Mouse (Mus musculus) midbrain, embryonic 10.5 days (tissue): ENCODE measurements at regions not wholly inside any gene's neighbourhood (a gene's known extent, or its start where the extent isn't known, plus 50 kb on each side); places are given as distances from the start of the nearest gene placed in this dataset.

Source experiments
- DNase-seq: peaks from one replicate; pipeline ENCODE4 v3.0.0-alpha.2; 2017; ENCODE audit warnings: low spot score
- H3K27ac ChIP-seq: fragments of 300-500 bp; sonication (generic); replicated peaks from 2 replicates; pipeline ENCODE4 v1.5.1; 2016; ENCODE audit warnings: mild to moderate bottlenecking
- H3K27me3 ChIP-seq: fragments of 300-500 bp; sonication (generic); 2 replicates; pipeline ENCODE4 v1.6.1; 2016; ENCODE audit warnings: low read depth, mild to moderate bottlenecking; ENCODE audit not compliant: poor library complexity, severe bottlenecking
- H3K36me3 ChIP-seq: fragments of 300-500 bp; sonication (generic); 2 replicates; pipeline ENCODE4 v1.6.1; 2016; ENCODE audit warnings: mild to moderate bottlenecking, moderate library complexity
- H3K4me1 ChIP-seq: fragments of 300-500 bp; sonication (generic); 2 replicates; pipeline ENCODE4 v1.6.1; 2016
- H3K4me3 ChIP-seq: fragments of 300-500 bp; sonication (generic); 2 replicates; pipeline ENCODE4 v1.5.1; 2016; ENCODE audit warnings: mild to moderate bottlenecking, moderate library complexity
- H3K9me3 ChIP-seq: fragments of 300-500 bp; sonication (generic); replicated peaks from 2 replicates; pipeline ENCODE4 v1.6.1; 2016; ENCODE audit warnings: mild to moderate bottlenecking
- WGBS: fragments of 180-500 bp; shearing (Covaris S2); methylation state at CpG from one replicate; pipeline ENCODE4 v1.1.7; 2016; 5-methylcytosine and 5-hydroxymethylcytosine counted together

DNA sequence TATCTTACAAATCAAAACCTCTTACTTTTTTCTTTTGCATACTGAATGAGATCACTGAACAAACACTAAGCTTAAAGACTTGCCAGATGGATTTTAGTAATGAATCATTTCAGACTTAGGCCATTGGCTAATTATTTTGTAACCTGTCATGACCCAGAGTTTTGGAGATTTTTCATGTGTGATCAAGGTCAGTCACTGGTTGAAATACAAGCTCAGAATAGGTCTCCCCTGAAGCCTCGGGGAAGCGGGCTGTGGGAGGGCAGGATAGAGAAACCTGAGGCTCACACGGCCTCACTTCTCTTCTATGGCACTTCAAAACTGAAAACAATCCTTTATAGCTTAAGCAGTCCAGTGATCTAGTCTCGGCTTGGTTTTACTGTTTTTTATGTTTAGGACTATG, 197.6 kb upstream of the Ednra start:
- no peaks in the 10 kb centered on the region for H3K36me3 ChIP-seq
- H3K9me3 ChIP-seq = 0 out of 2 replicates have a peak, but pooled peaks cover 2% of the 10 kb centered on the region
- no peaks in the 10 kb centered on the region for H3K27me3 ChIP-seq
- WGBS = 80% methylated on average over 4 of the region's 4 CpGs
- H3K27ac ChIP-seq = no peak overlapping the region
- no peak for DNase-seq
- no peak overlapping the region for H3K4me3 ChIP-seq
- H3K4me1 ChIP-seq = no peaks in the 10 kb centered on the region

GRCm38 (mm10) chr8:77947702-77948101, 223.4 kb upstream of the Ednra start:
- Histone ChIP-seq H3K27ac (no peak overlapping the region), H3K27me3 (no peaks in the 10 kb centered on the region), H3K36me3 (no peaks in the 10 kb centered on the region), H3K4me1 (no peaks in the 10 kb centered on the region), H3K9me3 (no peaks in the 10 kb centered on the region), H3K4me3 (no peak overlapping the region)
- no peak for DNase-seq
- WGBS = 87% methylated on average over 3 of the region's 3 CpGs

GRCm38 (mm10) chr8:77949640-77950039, 225.4 kb upstream of the Ednra start:
- no peaks in the 10 kb centered on the region for H3K4me1 ChIP-seq
- DNase-seq = no peak
- 94% methylated on average over 5 of the region's 5 CpGs for WGBS
- no peak overlapping the region for H3K4me3 ChIP-seq
- no peak overlapping the region for H3K27ac ChIP-seq
- H3K9me3 ChIP-seq = no peaks in the 10 kb centered on the region
- no peaks in the 10 kb centered on the region for H3K36me3 ChIP-seq
- no peaks in the 10 kb centered on the region for H3K27me3 ChIP-seq

- 80% methylated on average over 4 of the region's 4 CpGs for WGBS
- H3K27ac ChIP-seq = no peak overlapping the region
- no peaks in the 10 kb centered on the region for H3K9me3 ChIP-seq
- no peak overlapping the region for H3K4me3 ChIP-seq
- no peaks in the 10 kb centered on the region for H3K27me3 ChIP-seq
- DNase-seq = no peak
- H3K4me1 ChIP-seq = peaks cover 7% of the 10 kb centered on the region
- H3K36me3 ChIP-seq = no peaks in the 10 kb centered on the region
These were observed 234.6 kb upstream of the Ednra start for GRCm38 (mm10) chr8:77958814-77959372.

DNA sequence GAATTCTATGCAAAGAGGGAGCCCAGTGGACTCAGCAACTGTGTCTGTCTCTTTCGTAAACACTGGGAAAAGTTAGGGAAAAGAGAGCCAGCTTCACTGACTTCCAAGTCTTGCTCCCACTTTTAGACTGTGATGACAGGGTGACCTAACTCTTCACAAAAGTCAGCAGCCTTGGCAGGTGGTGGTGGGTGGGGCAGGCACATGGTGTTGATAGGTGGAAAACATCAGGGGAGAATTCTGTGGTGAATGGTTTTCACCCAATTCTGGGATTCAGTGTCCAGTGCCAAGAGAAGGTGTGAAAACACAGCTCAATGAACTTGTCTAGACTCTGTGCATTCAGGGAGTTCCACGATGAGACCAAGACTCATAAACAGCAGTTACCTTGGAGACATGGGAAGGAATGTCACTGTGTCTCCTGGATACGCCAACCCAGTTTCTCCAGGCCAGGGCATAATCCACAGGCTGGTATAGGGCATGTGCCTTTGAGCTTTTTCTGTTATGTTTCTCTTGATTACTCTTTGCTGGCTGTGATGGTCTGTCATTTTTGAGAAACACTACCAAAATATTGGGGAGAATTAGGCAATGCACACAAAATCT, 238.9 kb upstream of the Ednra start:
- no peak for DNase-seq
- peaks cover 7% of the 10 kb centered on the region for H3K4me1 ChIP-seq
- H3K9me3 ChIP-seq = no peaks in the 10 kb centered on the region
- WGBS = 57% methylated on average over 3 of the region's 3 CpGs
- H3K27ac ChIP-seq = no peak overlapping the region
- no peak overlapping the region for H3K4me3 ChIP-seq
- H3K36me3 ChIP-seq = no peaks in the 10 kb centered on the region
- no peaks in the 10 kb centered on the region for H3K27me3 ChIP-seq

DNA sequence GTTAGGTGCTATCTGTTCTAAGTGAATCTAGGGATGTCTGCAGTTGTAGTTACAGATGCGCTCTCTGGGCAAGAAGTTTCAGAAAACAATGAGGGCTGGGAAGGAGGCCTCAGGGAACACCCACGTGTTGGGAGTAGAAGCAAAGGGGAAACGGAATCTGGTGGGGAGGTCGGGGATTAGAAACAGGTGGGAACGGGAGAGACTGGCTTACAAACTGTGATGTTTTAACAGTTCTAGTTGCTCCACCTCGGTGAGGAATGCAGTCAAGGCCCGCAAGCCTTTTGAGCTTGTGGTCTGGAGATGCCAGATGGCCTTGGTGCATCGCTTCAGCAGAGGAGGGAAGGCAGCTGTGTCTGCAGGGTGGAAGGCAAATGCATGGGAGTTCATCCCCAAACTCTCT, 242.7 kb upstream of the Ttc29 start:
- H3K27ac ChIP-seq = no peak overlapping the region
- H3K9me3 ChIP-seq = no peaks in the 10 kb centered on the region
- no peaks in the 10 kb centered on the region for H3K4me1 ChIP-seq
- no peak overlapping the region for H3K4me3 ChIP-seq
- no peaks in the 10 kb centered on the region for H3K36me3 ChIP-seq
- WGBS = 63% methylated on average over 8 of the region's 8 CpGs
- no peaks in the 10 kb centered on the region for H3K27me3 ChIP-seq
- DNase-seq = no peak

DNA sequence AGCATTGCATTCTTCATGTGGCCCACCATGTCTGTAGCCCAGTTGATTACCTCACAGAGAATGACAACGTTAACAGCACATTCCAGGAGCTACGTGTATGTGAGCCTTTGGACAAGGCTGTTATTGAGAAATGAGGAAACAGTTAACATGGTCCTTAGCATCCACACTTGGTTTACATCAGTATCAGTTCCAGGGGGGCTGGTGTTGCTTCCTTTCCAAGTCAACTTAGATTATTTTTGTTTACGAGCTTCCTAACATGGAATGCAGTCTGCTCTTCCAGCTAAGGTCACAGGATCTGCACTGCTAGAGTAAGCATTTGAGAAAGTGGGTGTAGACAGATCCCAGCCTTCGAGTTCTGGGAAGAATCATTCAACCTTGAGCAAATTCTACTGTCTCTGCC, 239.4 kb upstream of the Ttc29 start:
- H3K27me3 ChIP-seq = no peaks in the 10 kb centered on the region
- no peaks in the 10 kb centered on the region for H3K36me3 ChIP-seq
- no peak for DNase-seq
- H3K9me3 ChIP-seq = no peaks in the 10 kb centered on the region
- 77% methylated on average over 4 of the region's 4 CpGs for WGBS
- no peak overlapping the region for H3K27ac ChIP-seq
- no peak overlapping the region for H3K4me3 ChIP-seq
- no peaks in the 10 kb centered on the region for H3K4me1 ChIP-seq

- no peak overlapping the region for H3K4me3 ChIP-seq
- 71% methylated on average over 2 of the region's 2 CpGs for WGBS
- H3K9me3 ChIP-seq = no peaks in the 10 kb centered on the region
- H3K36me3 ChIP-seq = no peaks in the 10 kb centered on the region
- no peak overlapping the region for H3K27ac ChIP-seq
- no peaks in the 10 kb centered on the region for H3K4me1 ChIP-seq
- no peaks in the 10 kb centered on the region for H3K27me3 ChIP-seq
- no peak for DNase-seq
These were observed 234.0 kb upstream of the Ttc29 start for GRCm38 (mm10) chr8:77979106-77979505.

GRCm38 (mm10) chr8:77980701-77981100, 232.4 kb upstream of the Ttc29 start:
- no peaks in the 10 kb centered on the region for H3K36me3 ChIP-seq
- H3K27ac ChIP-seq = no peak overlapping the region
- no peak for DNase-seq
- WGBS = 92% methylated on average over 3 of the region's 3 CpGs
- H3K4me3 ChIP-seq = no peak overlapping the region
- no peaks in the 10 kb centered on the region for H3K4me1 ChIP-seq
- no peaks in the 10 kb centered on the region for H3K27me3 ChIP-seq
- no peaks in the 10 kb centered on the region for H3K9me3 ChIP-seq

- no peaks in the 10 kb centered on the region for H3K27me3 ChIP-seq
- no peak overlapping the region for H3K27ac ChIP-seq
- H3K36me3 ChIP-seq = no peaks in the 10 kb centered on the region
- 90% methylated on average over 3 of the region's 3 CpGs for WGBS
- H3K9me3 ChIP-seq = no peaks in the 10 kb centered on the region
- no peak for DNase-seq
- no peaks in the 10 kb centered on the region for H3K4me1 ChIP-seq
- H3K4me3 ChIP-seq = no peak overlapping the region
These were observed 231.1 kb upstream of the Ttc29 start for GRCm38 (mm10) chr8:77982031-77982430.

DNA sequence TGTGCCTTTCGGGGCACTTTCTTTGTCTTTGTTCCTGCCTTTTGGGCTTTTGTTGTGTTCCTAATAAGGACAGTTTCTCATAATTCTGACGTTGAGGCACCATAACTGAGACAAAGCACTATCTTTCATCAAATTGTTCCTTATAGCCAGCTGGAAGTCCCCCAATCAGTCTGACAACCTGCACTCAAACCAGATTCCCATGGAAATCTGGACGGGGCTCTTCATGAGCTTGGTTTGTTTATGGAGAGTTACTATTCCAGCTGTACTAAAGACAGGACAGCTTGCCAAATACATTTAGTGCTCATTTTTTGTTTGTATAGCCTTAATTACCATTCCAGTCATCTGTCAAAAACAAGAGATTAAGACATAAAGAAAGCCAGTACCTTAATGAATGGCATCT, 229.6 kb upstream of the Ttc29 start:
- no peak overlapping the region for H3K27ac ChIP-seq
- no peaks in the 10 kb centered on the region for H3K27me3 ChIP-seq
- no peaks in the 10 kb centered on the region for H3K9me3 ChIP-seq
- no peak overlapping the region for H3K4me3 ChIP-seq
- WGBS = 78% methylated on average over 3 of the region's 3 CpGs
- H3K36me3 ChIP-seq = no peaks in the 10 kb centered on the region
- no peak for DNase-seq
- H3K4me1 ChIP-seq = no peaks in the 10 kb centered on the region

DNA sequence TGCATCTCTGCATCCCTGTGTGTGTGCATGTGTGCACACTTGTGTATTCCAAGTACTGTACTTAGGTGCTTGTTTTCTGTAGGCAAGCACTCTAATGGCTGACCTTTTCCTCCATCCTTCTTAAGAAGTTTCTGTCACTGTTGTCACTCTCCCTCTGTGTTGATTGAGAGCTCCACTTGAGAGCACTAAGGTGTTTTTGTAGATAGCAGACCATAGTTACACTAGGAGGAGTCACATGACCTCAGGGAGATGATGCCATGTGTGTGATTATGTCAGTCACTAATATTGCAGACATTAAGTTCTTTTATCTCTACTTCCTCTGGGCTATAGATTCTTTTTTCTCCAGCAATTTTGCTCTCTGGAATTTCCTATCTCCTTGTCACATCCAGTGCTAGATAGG, 225.9 kb upstream of the Ttc29 start:
- no peak for DNase-seq
- H3K4me1 ChIP-seq = no peaks in the 10 kb centered on the region

DNA sequence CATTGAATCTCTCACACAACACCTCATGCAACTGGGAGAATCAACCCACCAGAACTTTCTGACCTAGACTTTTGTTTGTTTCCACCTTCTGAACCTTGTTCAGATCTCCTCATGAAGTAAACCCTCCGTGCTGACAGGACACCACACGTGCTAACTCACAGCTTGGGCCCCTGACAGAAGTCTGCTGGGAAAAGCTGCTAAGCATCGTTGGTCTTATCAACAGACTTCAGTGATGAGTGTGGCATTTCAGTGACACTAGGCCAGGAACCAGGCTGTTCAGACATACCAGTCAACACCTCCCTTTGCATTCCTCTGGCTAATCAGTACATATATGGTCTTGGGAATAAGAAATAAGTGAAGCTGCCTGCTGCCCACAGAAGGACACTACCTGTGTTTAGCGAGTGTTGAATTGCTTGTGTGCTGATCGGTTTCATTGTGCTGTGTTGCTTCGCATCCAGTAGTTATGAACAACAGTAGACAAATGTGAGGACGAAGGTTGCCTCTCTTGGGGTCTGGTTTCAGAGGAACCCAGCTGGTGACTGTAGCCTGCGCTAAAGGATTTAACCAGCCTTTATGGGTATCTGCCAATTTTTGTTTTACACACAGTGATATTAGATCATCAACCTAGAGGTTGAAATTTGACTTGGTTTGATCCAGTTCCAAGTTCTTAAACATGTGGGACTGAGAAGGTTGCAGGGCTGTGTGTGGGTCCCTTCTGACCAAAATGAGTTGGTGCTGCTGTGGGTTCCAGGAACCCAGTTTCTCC, 224.6 kb upstream of the Ttc29 start:
- DNase-seq = no peak
- Histone ChIP-seq H3K9me3 (no peaks in the 10 kb centered on the region), H3K4me1 (no peaks in the 10 kb centered on the region), H3K36me3 (no peaks in the 10 kb centered on the region), H3K27ac (no peak overlapping the region), H3K4me3 (no peak overlapping the region), H3K27me3 (no peaks in the 10 kb centered on the region)
- WGBS = 87% methylated on average over 8 of the region's 8 CpGs

More for the DNA sequence above, 225.9 kb upstream of the Ttc29 start:
- no peak overlapping the region for H3K27ac ChIP-seq
- H3K36me3 ChIP-seq = no peaks in the 10 kb centered on the region
- H3K9me3 ChIP-seq = no peaks in the 10 kb centered on the region
- no peak overlapping the region for H3K4me3 ChIP-seq
- no peaks in the 10 kb centered on the region for H3K27me3 ChIP-seq
